Mouse (Mus musculus) heart, postnatal 0 days (tissue): Measurements from ENCODE around the gene Mast4.

ENCODE experiments used
- CTCF ChIP-seq: IDR thresholded peaks from 2 replicates; pipeline ENCODE4 v1.5.1; 2016; ENCODE audit warnings: antibody characterized with exemption, control low read depth, low read depth
- EP300 ChIP-seq: IDR thresholded peaks from 2 replicates; pipeline ENCODE4 v1.6.1; 2016; ENCODE audit warnings: antibody characterized with exemption, low read depth

DNA sequence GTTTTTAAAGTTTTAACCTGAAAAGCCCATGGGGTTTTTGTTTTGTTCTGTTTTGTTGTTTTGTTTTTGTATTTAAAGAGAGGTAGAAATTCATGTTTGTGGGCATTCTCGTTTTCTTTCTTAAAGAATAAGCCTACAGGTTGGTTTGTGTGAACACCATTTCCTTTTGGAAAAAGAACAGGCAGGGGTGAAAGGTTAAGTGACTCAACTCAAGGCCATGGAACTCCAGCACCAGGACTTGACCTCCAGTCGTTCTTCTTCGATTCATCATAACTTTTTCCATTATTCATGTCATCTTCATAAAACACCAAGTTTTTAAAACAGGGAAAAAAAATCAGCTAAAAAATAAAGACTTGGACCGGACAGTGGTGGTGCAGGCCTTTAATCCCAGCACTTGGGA lies 105.2 kb downstream of the Mast4 start:
- TF ChIP-seq CTCF = no peak
- no peak for TF ChIP-seq EP300
